Mouse (Mus musculus) stomach, postnatal 0 days (tissue): ENCODE measurements around the gene Gm17304. TPM values are rescaled to one million over a fixed set of nuclear protein-coding genes. Genes with fewer than 3 reads are reported as not detected.

Experiments
- ATAC-seq: fragments of 200-750 bp; cut with Nextera tagmentation; 2 replicates; pipeline ENCODE4 v1.8.0; 2017; ENCODE audit not compliant: low FRiP score, low TSS enrichment
- DNase-seq: peaks from one replicate; pipeline ENCODE4 v3.0.0-alpha.2; 2016; ENCODE audit warnings: low spot score
- H3K27ac ChIP-seq: fragments of 300-500 bp; sonication (generic); replicated peaks from 2 replicates; pipeline ENCODE4 v1.5.1; 2014; ENCODE audit warnings: mild to moderate bottlenecking, control low read depth
- H3K27me3 ChIP-seq: fragments of 300-500 bp; sonication (generic); 2 replicates; pipeline ENCODE4 v1.6.1; 2014; ENCODE audit warnings: low read length; ENCODE audit not compliant: control insufficient read depth, insufficient read depth
- H3K36me3 ChIP-seq: fragments of 300-500 bp; sonication (generic); 2 replicates; pipeline ENCODE4 v1.6.1; 2014; ENCODE audit warnings: low read length, mixed read lengths; ENCODE audit not compliant: control insufficient read depth, insufficient read depth
- H3K4me1 ChIP-seq: fragments of 300-500 bp; sonication (generic); replicated peaks from 2 replicates; pipeline ENCODE4 v1.6.1; 2014; ENCODE audit warnings: antibody characterized with exemption; ENCODE audit not compliant: control insufficient read depth, insufficient read depth
- H3K4me2 ChIP-seq: fragments of 300-500 bp; sonication (generic); replicated peaks from 2 replicates; pipeline ENCODE4 v1.6.1; 2014; ENCODE audit warnings: low read depth, mild to moderate bottlenecking, control low read depth, moderate library complexity
- H3K4me3 ChIP-seq: fragments of 300-500 bp; sonication (generic); 2 replicates; pipeline ENCODE4 v1.5.1; 2014; ENCODE audit warnings: low read depth, low read length, control low read depth
- H3K9ac ChIP-seq: fragments of 300-500 bp; sonication (generic); 2 replicates; pipeline ENCODE4 v1.6.1; 2014; ENCODE audit warnings: mild to moderate bottlenecking, low read length, control low read depth, mixed read lengths
- H3K9me3 ChIP-seq: fragments of 300-500 bp; sonication (generic); 2 replicates; pipeline ENCODE4 v1.6.1; 2016; ENCODE audit warnings: low read length; ENCODE audit not compliant: control insufficient read depth
- CTCF ChIP-seq: IDR thresholded peaks from 2 replicates; pipeline ENCODE4 v1.5.1; 2016; ENCODE audit warnings: antibody characterized with exemption, low read depth, mild to moderate bottlenecking, moderate library complexity
- EP300 ChIP-seq: optimal IDR thresholded peaks from 2 replicates; pipeline ENCODE3; 2016; ENCODE audit warnings: antibody characterized with exemption
- WGBS: fragments of 180-500 bp; shearing (Covaris S2); extraction: QIAGEN DNeasy Blood & Tissue Kit; methylation state at CpG from one replicate; pipeline ENCODE4 v1.1.7; 2014; 5-methylcytosine and 5-hydroxymethylcytosine counted together
- polyA plus RNA-seq: library from polyadenylated mRNA; unstranded; fragments of >200 nt; fragmentation: Nextera tagmentation; extraction: Ambion mirVana; gene quantifications from 2 replicates; pipeline ENCODE4 v1.2.1, GENCODE M21; 2015

Gene Gm17304
- polyA plus RNA-seq, 1 experiment from 2014 or later: not detected

- H3K27me3 ChIP-seq: no peaks in the 10 kb centered on the region
- no peak for ATAC-seq
- no peaks in the 10 kb centered on the region for H3K4me1 ChIP-seq
- H3K36me3 ChIP-seq: peaks cover 3% of the 10 kb centered on the region; the same call in 1 of the 2 replicates
- 77% methylated on average over 5 of the region's 5 CpGs for whole genome bisulfite sequencing
- no peak overlapping the region for H3K27ac ChIP-seq
- no peaks in the 10 kb centered on the region for H3K9me3 ChIP-seq
- no peak for TF ChIP-seq CTCF
- TF ChIP-seq EP300: no peak
- no peak overlapping the region for H3K9ac ChIP-seq
- no peak overlapping the region for H3K4me2 ChIP-seq
- DNase-seq: no peak
- no peak overlapping the region for H3K4me3 ChIP-seq
Observed at GRCm38 (mm10) chr5:106607081-106607480, 1.8 kb upstream of the Gm17304 start.

GRCm38 (mm10) chr5:106612151-106612550, 3.3 kb downstream of the Gm17304 start:
- Histone ChIP-seq H3K9me3 (no peaks in the 10 kb centered on the region), H3K9ac (no peak overlapping the region), H3K36me3 (peaks cover 3% of the 10 kb centered on the region; the same call in 1 of the 2 replicates), H3K4me3 (no peak overlapping the region), H3K4me2 (no peak overlapping the region), H3K27ac (no peak overlapping the region), H3K27me3 (no peaks in the 10 kb centered on the region), H3K4me1 (no peaks in the 10 kb centered on the region)
- DNase-seq (no peak), ATAC-seq (no peak)
- no peak for TF ChIP-seq CTCF
- TF ChIP-seq EP300: no peak
- 82% methylated on average over 2 of the region's 2 CpGs for WGBS

DNA sequence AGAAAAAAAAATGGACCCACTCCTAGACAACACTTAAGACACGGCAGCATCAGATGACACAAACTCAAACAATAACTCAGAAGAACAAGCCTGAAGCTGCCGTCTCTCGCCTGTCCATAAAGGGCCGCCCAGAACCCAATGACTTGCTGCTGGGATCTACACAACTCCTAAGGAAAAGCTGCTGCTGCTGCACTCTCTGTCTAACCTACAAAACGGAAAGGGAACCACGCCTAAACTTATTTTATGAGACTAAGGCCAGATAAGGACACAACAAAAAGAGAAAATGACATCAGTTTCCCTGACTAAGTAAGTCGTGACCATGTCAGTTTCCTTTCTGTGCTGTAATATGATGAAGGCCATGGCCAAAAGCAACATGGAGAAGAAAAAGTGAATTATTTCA, 5.7 kb downstream of the Gm17304 start:
- Histone ChIP-seq H3K4me1 (no peaks in the 10 kb centered on the region), H3K9me3 (no peaks in the 10 kb centered on the region), H3K36me3 (0 out of 2 replicates have a peak, but pooled peaks cover 5% of the 10 kb centered on the region), H3K4me2 (no peak overlapping the region), H3K27me3 (no peaks in the 10 kb centered on the region), H3K9ac (no peak overlapping the region), H3K4me3 (no peak overlapping the region), H3K27ac (no peak overlapping the region)
- no peak for ATAC-seq
- no peak for TF ChIP-seq CTCF
- TF ChIP-seq EP300: no peak
- no peak for DNase-seq
- WGBS: 61% methylated on average over 7 of the region's 7 CpGs

- DNase-seq (no peak), ATAC-seq (no peak)
- 0 out of 2 replicates have a peak, but pooled peaks cover 5% of the 10 kb centered on the region for H3K36me3 ChIP-seq
- 65% methylated on average over 2 of the region's 2 CpGs for WGBS
- no peak overlapping the region for H3K9ac ChIP-seq
- H3K27me3 ChIP-seq: no peaks in the 10 kb centered on the region
- no peak overlapping the region for H3K27ac ChIP-seq
- no peaks in the 10 kb centered on the region for H3K4me1 ChIP-seq
- no peak overlapping the region for H3K4me3 ChIP-seq
- TF ChIP-seq EP300: no peak
- no peak for TF ChIP-seq CTCF
- no peaks in the 10 kb centered on the region for H3K9me3 ChIP-seq
- H3K4me2 ChIP-seq: no peak overlapping the region
Observed at GRCm38 (mm10) chr5:106615006-106615405, 6.1 kb downstream of the Gm17304 start.

- Histone ChIP-seq H3K27me3 (no peaks in the 10 kb centered on the region), H3K4me1 (no peaks in the 10 kb centered on the region), H3K9ac (no peak overlapping the region), H3K4me3 (no peak overlapping the region), H3K36me3 (0 out of 2 replicates have a peak, but pooled peaks cover 4% of the 10 kb centered on the region), H3K4me2 (no peak overlapping the region), H3K27ac (no peak overlapping the region), H3K9me3 (no peaks in the 10 kb centered on the region)
- WGBS: 92% methylated on average over 6 of the region's 6 CpGs
- ATAC-seq (no peak), DNase-seq (no peak)
- TF ChIP-seq CTCF (no peak), EP300 (no peak)
Observed at GRCm38 (mm10) chr5:106620446-106620845, 11.5 kb downstream of the Gm17304 start.

DNA sequence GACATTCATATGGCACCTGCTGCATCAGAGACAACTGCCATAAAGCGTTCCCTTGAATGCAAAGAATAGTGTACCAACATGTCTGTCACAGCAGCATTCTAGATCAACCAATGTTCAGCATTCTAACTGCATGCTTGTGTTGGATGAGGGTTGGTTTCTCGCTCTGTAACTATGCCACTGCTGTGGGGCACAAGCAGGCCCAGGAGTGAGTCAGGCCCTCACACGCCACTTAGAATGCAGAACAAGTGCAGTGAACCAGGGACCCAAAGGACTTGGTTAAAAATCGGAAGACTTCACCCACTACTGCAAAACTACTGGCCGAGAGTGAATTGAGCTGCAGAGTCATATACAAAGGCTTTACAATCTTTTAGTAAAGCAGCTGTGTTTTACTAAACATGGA, 13.3 kb downstream of the Gm17304 start:
- H3K36me3 ChIP-seq: 0 out of 2 replicates have a peak, but pooled peaks cover 4% of the 10 kb centered on the region
- H3K4me1 ChIP-seq: no peaks in the 10 kb centered on the region
- DNase-seq (no peak), ATAC-seq (no peak)
- H3K27ac ChIP-seq: no peak overlapping the region
- H3K9me3 ChIP-seq: no peaks in the 10 kb centered on the region
- 84% methylated on average over 5 of the region's 5 CpGs for WGBS
- H3K4me2 ChIP-seq: no peak overlapping the region
- H3K4me3 ChIP-seq: no peak overlapping the region
- H3K27me3 ChIP-seq: no peaks in the 10 kb centered on the region
- no peak for TF ChIP-seq CTCF
- TF ChIP-seq EP300: no peak
- H3K9ac ChIP-seq: no peak overlapping the region
